Mouse (Mus musculus) kidney, embryonic 16.5 days (tissue): ENCODE measurements around the gene Spata1. TPM values are rescaled to one million over a fixed set of nuclear protein-coding genes. Genes with fewer than 3 reads are reported as not detected.

ENCODE experiments used
- ATAC-seq: fragments of 200-750 bp; cut with Nextera tagmentation; 2 replicates; pipeline ENCODE4 v1.8.0; 2017; ENCODE audit warnings: moderate TSS enrichment; ENCODE audit not compliant: low FRiP score, low TSS enrichment
- H3K27ac ChIP-seq: fragments of 300-500 bp; sonication (generic); 2 replicates; pipeline ENCODE4 v1.5.1; 2014; ENCODE audit warnings: low read length
- H3K27me3 ChIP-seq: fragments of 300-500 bp; sonication (generic); 2 replicates; pipeline ENCODE4 v1.6.1; 2014; ENCODE audit warnings: low read length, control low read depth, mixed read lengths; ENCODE audit not compliant: insufficient read depth
- H3K36me3 ChIP-seq: fragments of 300-500 bp; sonication (generic); 2 replicates; pipeline ENCODE4 v1.6.1; 2014; ENCODE audit warnings: low read length, control low read depth, mixed read lengths; ENCODE audit not compliant: insufficient read depth
- H3K4me1 ChIP-seq: fragments of 300-500 bp; sonication (generic); 2 replicates; pipeline ENCODE4 v1.6.1; 2014; ENCODE audit warnings: low read length, control low read depth, mixed read lengths; ENCODE audit not compliant: insufficient read depth
- H3K4me2 ChIP-seq: fragments of 300-500 bp; sonication (generic); replicated peaks from 2 replicates; pipeline ENCODE4 v1.6.1; 2014; ENCODE audit warnings: low read depth, low read length
- H3K4me3 ChIP-seq: fragments of 300-500 bp; sonication (generic); 2 replicates; pipeline ENCODE4 v1.5.1; 2014; ENCODE audit warnings: mild to moderate bottlenecking, low read length
- H3K9ac ChIP-seq: fragments of 300-500 bp; sonication (generic); replicated peaks from 2 replicates; pipeline ENCODE4 v1.6.1; 2014; ENCODE audit warnings: low read length
- H3K9me3 ChIP-seq: fragments of 300-500 bp; sonication (generic); 2 replicates; pipeline ENCODE4 v1.6.1; 2016; ENCODE audit warnings: low read length, control low read depth
- WGBS: fragments of 180-500 bp; shearing (Covaris S2); extraction: QIAGEN DNeasy Blood & Tissue Kit; methylation state at CpG from one replicate; pipeline ENCODE4 v1.1.7; 2014; 5-methylcytosine and 5-hydroxymethylcytosine counted together
- polyA plus RNA-seq: library from polyadenylated mRNA; unstranded; fragments of >200 nt; fragmentation: Nextera tagmentation; extraction: Ambion mirVana; gene quantifications from 2 replicates; pipeline ENCODE4 v1.2.1, GENCODE M21; 2015

The Spata1 gene
- polyA plus RNA-seq, 1 experiment from 2014 or later, result 5.1 TPM

- H3K27me3 ChIP-seq, result no peaks in the 10 kb centered on the region
- ATAC-seq, result no peak
- no peak overlapping the region for H3K4me3 ChIP-seq
- H3K9ac ChIP-seq, result no peak overlapping the region
- H3K4me1 ChIP-seq, result no peaks in the 10 kb centered on the region
- no peaks in the 10 kb centered on the region for H3K36me3 ChIP-seq
- H3K4me2 ChIP-seq, result no peak overlapping the region
- no peaks in the 10 kb centered on the region for H3K9me3 ChIP-seq
- 89% methylated on average over 2 of the region's 2 CpGs for WGBS
- no peak overlapping the region for H3K27ac ChIP-seq
Observed at GRCm38 (mm10) chr3:146469226-146469625, 30.3 kb downstream of the Spata1 start.

- ATAC-seq, result no peak
- Histone ChIP-seq H3K27me3 (no peaks in the 10 kb centered on the region), H3K4me2 (no peak overlapping the region), H3K4me1 (no peaks in the 10 kb centered on the region), H3K36me3 (no peaks in the 10 kb centered on the region), H3K27ac (no peak overlapping the region), H3K4me3 (no peak overlapping the region), H3K9me3 (no peaks in the 10 kb centered on the region), H3K9ac (no peak overlapping the region)
- WGBS, result 54% methylated on average over 2 of the region's 2 CpGs
Observed at GRCm38 (mm10) chr3:146462939-146463338, 36.6 kb downstream of the Spata1 start.

DNA sequence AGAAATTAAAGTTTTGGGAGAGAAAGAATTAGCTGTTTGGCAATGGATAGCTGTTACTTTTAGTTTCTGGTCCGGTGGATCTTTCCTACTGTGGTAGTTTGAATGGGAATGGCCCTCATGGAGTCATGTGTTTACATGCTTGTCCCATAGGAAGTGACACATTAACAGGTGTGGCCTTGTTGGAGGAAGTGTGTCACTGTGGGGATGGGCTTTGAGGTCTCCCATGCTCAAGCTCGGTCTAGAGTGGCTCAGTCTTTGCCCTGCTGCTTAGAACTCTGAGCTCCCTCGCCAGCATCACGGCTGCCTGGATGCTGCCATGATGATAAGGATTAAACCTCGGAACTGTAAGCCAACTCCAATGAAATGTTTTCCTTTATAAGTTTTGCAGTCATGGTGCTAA lies 48.2 kb downstream of the Spata1 start:
- H3K4me2 ChIP-seq, result peak overlapping the region; percentile 85
- H3K27me3 ChIP-seq, result no peaks in the 10 kb centered on the region
- H3K9me3 ChIP-seq, result no peaks in the 10 kb centered on the region
- H3K9ac ChIP-seq, result no peak overlapping the region
- no peak overlapping the region for H3K4me3 ChIP-seq
- no peak for ATAC-seq
- 91% methylated on average over 5 of the region's 5 CpGs for WGBS
- H3K27ac ChIP-seq, result no peak overlapping the region
- H3K36me3 ChIP-seq, result no peaks in the 10 kb centered on the region
- peaks cover 10% of the 10 kb centered on the region; the same call in 1 of the 2 replicates for H3K4me1 ChIP-seq

DNA sequence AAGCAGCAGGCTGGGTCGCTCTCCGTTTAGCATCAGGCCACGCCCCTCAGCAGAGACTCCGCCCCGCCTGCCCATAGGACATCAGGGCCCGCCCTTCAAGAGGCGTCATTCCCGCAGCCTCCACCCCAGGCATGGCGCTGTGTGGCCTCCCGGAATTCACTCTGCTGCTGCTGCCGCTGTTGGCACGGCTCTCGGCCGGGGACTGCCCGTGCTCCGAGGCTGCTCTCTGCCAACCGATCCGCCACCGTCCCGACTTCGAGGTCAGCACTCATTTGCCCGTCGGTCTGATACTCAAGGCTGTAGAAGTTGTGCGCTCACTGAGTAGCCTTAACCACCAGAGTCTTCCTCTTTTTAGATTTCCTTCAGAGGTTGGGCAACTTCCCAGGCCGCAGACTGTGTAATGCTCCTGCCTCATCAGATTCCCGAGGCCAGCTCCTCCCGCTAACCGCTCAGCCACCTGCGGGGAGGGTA lies 49.1 kb downstream of the Spata1 start:
- Histone ChIP-seq H3K4me1 (peaks cover 10% of the 10 kb centered on the region; the same call in 1 of the 2 replicates), H3K9me3 (0 out of 2 replicates have a peak, but pooled peaks cover 5% of the 10 kb centered on the region), H3K36me3 (peaks cover 4% of the 10 kb centered on the region; the same call in 1 of the 2 replicates), H3K27ac (peak overlapping the region; percentile 93), H3K4me3 (peak overlapping the region; percentile 75), H3K27me3 (no peaks in the 10 kb centered on the region), H3K4me2 (peak overlapping the region; percentile 85), H3K9ac (peak overlapping the region; percentile 90)
- peak; percentile 100 for ATAC-seq
- 0% methylated on average over 29 of the region's 29 CpGs for WGBS

DNA sequence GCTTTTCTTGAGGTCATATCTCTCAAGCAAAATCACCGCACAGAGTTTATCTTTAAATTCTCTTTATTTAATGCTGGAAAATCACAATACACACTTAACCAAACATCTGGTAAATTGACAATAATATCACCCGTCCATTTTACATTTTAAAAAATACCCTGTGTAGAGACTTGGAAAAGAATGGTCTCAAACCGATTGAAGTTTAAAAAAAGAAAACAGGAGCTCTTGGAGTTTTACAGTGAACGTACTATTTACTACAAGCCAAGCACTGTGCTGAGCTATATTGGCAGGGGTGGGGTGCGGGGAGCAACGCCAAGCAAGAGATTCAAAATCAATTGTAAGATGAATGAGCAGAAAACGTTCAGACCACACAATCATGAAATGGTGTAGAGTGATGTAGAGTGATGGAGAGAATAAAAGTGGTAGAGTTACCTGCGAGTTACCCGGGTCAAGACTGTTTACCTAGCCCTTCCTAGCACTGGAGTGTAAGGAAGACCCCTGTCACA lies 49.8 kb downstream of the Spata1 start, which contains the start of gene Ctbs:
Gene Ctbs (plus strand): TSS at position 51 of the 506 bp plus-strand sequence.
- Histone ChIP-seq H3K9me3 (0 out of 2 replicates have a peak, but pooled peaks cover 5% of the 10 kb centered on the region), H3K9ac (peak within 1 kb of the TSS; percentile 90), H3K4me2 (peak within 1 kb of the TSS; percentile 85), H3K36me3 (peaks cover 4% of the 10 kb centered on the region; the same call in 1 of the 2 replicates), H3K4me3 (peak within 1 kb of the TSS; percentile 75), H3K4me1 (peaks cover 10% of the 10 kb centered on the region; the same call in 1 of the 2 replicates), H3K27ac (peak within 1 kb of the TSS; percentile 93), H3K27me3 (no peaks in the 10 kb centered on the region)
- WGBS, result 53% methylated on average over 9 of the region's 9 CpGs
- ATAC-seq, result peak; percentile 10; the same call in 1 of the 2 replicates

DNA sequence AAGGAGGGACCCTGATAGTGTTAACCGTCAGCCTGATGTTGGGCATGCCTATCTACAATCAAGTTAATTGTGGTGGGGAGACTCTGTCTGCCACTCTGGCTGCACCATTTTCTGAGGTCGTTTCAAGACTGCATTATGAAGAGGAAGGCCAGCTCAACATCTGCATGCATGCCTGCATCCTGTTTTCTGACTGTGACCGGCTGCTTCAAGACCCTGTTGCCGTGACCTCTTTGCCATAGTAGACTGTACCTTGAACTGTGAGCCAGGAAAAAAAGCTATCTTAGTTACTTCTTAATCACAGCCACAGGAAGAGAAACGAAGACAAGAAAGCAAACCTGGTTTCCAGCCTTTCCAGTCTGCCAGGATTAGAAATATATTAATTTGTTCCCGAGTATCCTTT lies 50.6 kb downstream of the Spata1 start:
- peaks cover 4% of the 10 kb centered on the region; the same call in 1 of the 2 replicates for H3K36me3 ChIP-seq
- H3K27ac ChIP-seq, result no peak overlapping the region
- peaks cover 10% of the 10 kb centered on the region; the same call in 1 of the 2 replicates for H3K4me1 ChIP-seq
- no peak overlapping the region for H3K9ac ChIP-seq
- WGBS, result 55% methylated on average over 6 of the region's 6 CpGs
- no peaks in the 10 kb centered on the region for H3K27me3 ChIP-seq
- no peak overlapping the region for H3K4me2 ChIP-seq
- ATAC-seq, result no peak
- no peak overlapping the region for H3K4me3 ChIP-seq
- H3K9me3 ChIP-seq, result 0 out of 2 replicates have a peak, but pooled peaks cover 5% of the 10 kb centered on the region

DNA sequence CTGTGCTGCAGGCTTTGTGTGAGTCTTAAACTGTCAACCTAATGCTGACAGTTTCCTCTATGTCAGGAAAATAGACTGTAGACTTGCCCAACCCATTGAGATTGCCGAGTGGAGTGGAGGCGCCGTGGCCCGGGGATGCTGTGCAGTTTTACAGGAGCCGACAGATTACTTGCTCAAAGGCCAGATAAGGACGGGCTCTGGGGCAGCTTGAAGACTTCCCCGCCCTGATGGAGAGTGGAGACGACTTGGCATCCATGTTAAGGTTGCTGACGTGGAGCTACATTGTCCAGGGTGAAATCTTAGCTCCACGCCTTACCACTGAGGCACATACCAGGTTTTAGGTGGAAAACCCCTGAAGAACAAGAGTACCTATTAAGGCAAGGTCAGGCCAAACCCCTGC lies 51.2 kb downstream of the Spata1 start:
- 88% methylated on average over 10 of the region's 10 CpGs for WGBS
- H3K4me2 ChIP-seq, result no peak overlapping the region
- H3K9me3 ChIP-seq, result 0 out of 2 replicates have a peak, but pooled peaks cover 5% of the 10 kb centered on the region

GRCm38 (mm10) chr3:146447598-146447997 lies 52.0 kb downstream of the Spata1 start:
- no peaks in the 10 kb centered on the region for H3K27me3 ChIP-seq
- no peak overlapping the region for H3K9ac ChIP-seq
- 79% methylated on average over 3 of the region's 3 CpGs for WGBS
- H3K4me1 ChIP-seq, result peaks cover 10% of the 10 kb centered on the region; the same call in 1 of the 2 replicates
- peaks cover 4% of the 10 kb centered on the region; the same call in 1 of the 2 replicates for H3K36me3 ChIP-seq
- no peak overlapping the region for H3K4me2 ChIP-seq
- 0 out of 2 replicates have a peak, but pooled peaks cover 5% of the 10 kb centered on the region for H3K9me3 ChIP-seq
- no peak for ATAC-seq
- H3K27ac ChIP-seq, result no peak overlapping the region
- H3K4me3 ChIP-seq, result no peak overlapping the region

More for the DNA sequence above, 51.2 kb downstream of the Spata1 start:
- Histone ChIP-seq H3K9ac (no peak overlapping the region), H3K27me3 (no peaks in the 10 kb centered on the region), H3K36me3 (peaks cover 4% of the 10 kb centered on the region; the same call in 1 of the 2 replicates), H3K27ac (no peak overlapping the region), H3K4me3 (no peak overlapping the region), H3K4me1 (peaks cover 10% of the 10 kb centered on the region; the same call in 1 of the 2 replicates)
- no peak for ATAC-seq

DNA sequence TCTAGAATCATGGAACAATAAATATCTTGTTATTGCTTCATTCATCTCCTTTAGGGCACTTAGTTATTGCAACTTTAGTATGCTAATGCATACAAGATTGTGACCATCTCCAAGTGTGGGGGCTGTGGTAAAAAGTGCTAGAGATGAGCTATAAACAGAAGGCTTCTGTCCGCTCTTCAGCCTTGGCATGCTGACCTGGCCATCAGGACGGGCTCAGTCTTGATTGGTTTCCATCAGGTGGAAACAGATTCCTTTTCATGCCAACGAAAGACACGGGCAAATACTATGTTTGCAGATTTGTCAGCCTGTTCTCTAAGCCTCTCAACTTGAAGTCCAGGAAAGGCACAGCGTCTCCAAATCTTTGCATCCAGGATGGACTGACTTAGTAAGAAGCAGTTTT lies 52.4 kb downstream of the Spata1 start:
- no peak overlapping the region for H3K9ac ChIP-seq
- no peaks in the 10 kb centered on the region for H3K27me3 ChIP-seq
- H3K36me3 ChIP-seq, result peaks cover 4% of the 10 kb centered on the region; the same call in 1 of the 2 replicates
- no peak for ATAC-seq
- peaks cover 10% of the 10 kb centered on the region; the same call in 1 of the 2 replicates for H3K4me1 ChIP-seq
- H3K27ac ChIP-seq, result no peak overlapping the region
- 89% methylated on average over 5 of the region's 5 CpGs for WGBS
- H3K9me3 ChIP-seq, result 0 out of 2 replicates have a peak, but pooled peaks cover 5% of the 10 kb centered on the region
- H3K4me3 ChIP-seq, result no peak overlapping the region
- no peak overlapping the region for H3K4me2 ChIP-seq

DNA sequence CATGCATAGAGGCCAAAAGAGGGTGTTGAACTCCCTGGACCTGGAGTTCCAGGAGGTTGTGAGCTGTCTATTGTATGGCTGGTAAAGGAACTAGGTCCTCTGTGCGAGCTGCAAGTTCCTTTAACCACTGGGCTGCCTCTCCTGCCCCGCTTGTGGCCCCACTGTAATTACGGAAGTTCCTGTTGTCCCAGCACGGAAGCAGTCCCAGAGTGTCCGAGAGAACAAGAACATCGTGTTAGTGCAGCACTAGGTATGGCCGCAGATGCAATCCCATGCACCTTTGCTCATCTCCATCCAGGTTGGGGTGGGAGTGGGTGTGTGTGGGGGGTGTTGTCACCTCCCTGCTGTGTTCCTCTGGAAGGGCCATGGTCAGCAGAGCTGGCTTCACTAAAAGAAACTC lies 54.7 kb downstream of the Spata1 start:
- Histone ChIP-seq H3K27me3 (no peaks in the 10 kb centered on the region), H3K36me3 (peaks cover 4% of the 10 kb centered on the region; the same call in 1 of the 2 replicates), H3K4me1 (peaks cover 4% of the 10 kb centered on the region; the same call in 1 of the 2 replicates), H3K4me2 (no peak overlapping the region), H3K27ac (no peak overlapping the region), H3K4me3 (no peak overlapping the region), H3K9ac (no peak overlapping the region), H3K9me3 (0 out of 2 replicates have a peak, but pooled peaks cover 5% of the 10 kb centered on the region)
- no peak for ATAC-seq
- 87% methylated on average over 7 of the region's 7 CpGs for WGBS
